ENCODE assay signal across 8 mouse cellular contexts in genomic region chr7:35553751-35554604, GRCm38 (mm10). TPM values are rescaled to one million over a fixed set of nuclear protein-coding genes. Genes with fewer than 3 reads are reported as not detected.
DNase-seq lines count a peak whose midpoint lies in the region; ATAC-seq and TF ChIP-seq lines count a peak whose summit lies in the region.

No protein-coding gene starts in this region.

- H3K4me3 ChIP-seq in limb, embryonic 14.5 days (replicated peaks; ENCODE audit: low read length), result peak overlapping the region; percentile 80

- peaks cover 8% of the 10 kb centered on the region; the same call in 1 of the 2 replicates for H3K36me3 ChIP-seq in limb, embryonic 14.5 days (ENCODE audit: control insufficient read depth, insufficient read depth, low read length)

- H3K4me2 ChIP-seq in limb, embryonic 14.5 days (replicated peaks; ENCODE audit: low read depth, low read length, severe bottlenecking), result peak overlapping the region; percentile 97

- H3K4me1 ChIP-seq in limb, embryonic 14.5 days (ENCODE audit: control insufficient read depth, insufficient read depth, low read length), result peaks cover 7% of the 10 kb centered on the region; the same call in 1 of the 2 replicates

- no peaks in the 10 kb centered on the region for H3K27me3 ChIP-seq in limb, embryonic 14.5 days (ENCODE audit: control insufficient read depth, insufficient read depth, low read length)

- ATAC-seq in limb, embryonic 14.5 days (ENCODE audit: low FRiP score, low read depth), result no peak

- H3K9me3 ChIP-seq in limb, embryonic 14.5 days (ENCODE audit: control insufficient read depth, low read length), result no peaks in the 10 kb centered on the region

- TF ChIP-seq POLR2A in limb, embryonic 14.5 days (IDR thresholded peaks at IDR 0.05; ENCODE audit: borderline replicate concordance, extremely low read depth, insufficient read depth, insufficient read length), result no peak

- peak; percentile 51 for DNase-seq in adrenal gland, postnatal 10 days
- no peak for DNase-seq in adrenal gland, postnatal 4 days (ENCODE audit: low spot score in 2 of 2)
- peak; percentile 25 for DNase-seq in adrenal gland, postnatal 25 days
- DNase-seq in fibroblast of lung, adult 2 months (ENCODE audit: low read depth), result peak; percentile 11
- DNase-seq in kidney, adult 11 months, result peak; percentile 21
- peak; percentile 25 for DNase-seq in limb, embryonic 14.5 days (ENCODE audit: low spot score)
- peak; percentile 64 for DNase-seq in naive thymus-derived CD4-positive, alpha-beta T cell, adult 2 months (ENCODE audit: low read depth)
- DNase-seq in thymus, postnatal 14 days, result peak; percentile 63

- H3K9ac ChIP-seq in limb, embryonic 14.5 days (ENCODE audit: low read depth, low read length, severe bottlenecking), result no peak overlapping the region

- no peak overlapping the region for H3K27ac ChIP-seq in limb, embryonic 14.5 days (replicated peaks; ENCODE audit: low read depth, low read length)

- 64% methylated on average over 10 of the region's 10 CpGs for WGBS in limb, embryonic 14.5 days

RNA-seq across cellular contexts. Expression of gene Nudt19, which starts 2.1 kb away (rescaled TPM):
- total RNA-seq in adrenal gland, postnatal 10 days (2021), result 10 to 100 TPM; 54.1 to 64.3 TPM
- total RNA-seq in adrenal gland, postnatal 4 days (2021), result 10 to 100 TPM; 58.7 to 59.8 TPM
- total RNA-seq in adrenal gland, postnatal 25 days (2021), result 54.7 and 63.0 TPM in 2 replicates
- polyA plus RNA-seq in limb, embryonic 14.5 days (2012; rRNA removed), result 19.8 and 25.8 TPM in 2 replicates
- polyA plus RNA-seq in limb, embryonic 14.5 days (2014; fragmentation: Nextera tagmentation; extraction: Ambion mirVana), result 48.5 and 49.0 TPM in 2 replicates

RNA-seq across cellular contexts. Expression of gene Tdrd12, which starts 16.4 kb away (rescaled TPM):
- under 1 TPM; 0.30 to 0.33 TPM for total RNA-seq in adrenal gland, postnatal 10 days (2021)
- under 1 TPM; 0.11 to 0.67 TPM for total RNA-seq in adrenal gland, postnatal 4 days (2021)
- total RNA-seq in adrenal gland, postnatal 25 days (2021), result 0.15 TPM in 1 of 2 replicates, not detected in the other
- polyA plus RNA-seq in limb, embryonic 14.5 days (2012; rRNA removed), result 0.14 and 0.63 TPM in 2 replicates
- 0.26 and 0.55 TPM in 2 replicates for polyA plus RNA-seq in limb, embryonic 14.5 days (2014; fragmentation: Nextera tagmentation; extraction: Ambion mirVana)

RNA-seq across cellular contexts. Expression of gene Rgs9bp, which starts 31.4 kb away (rescaled TPM):
- under 1 TPM; 0.51 to 0.88 TPM for total RNA-seq in adrenal gland, postnatal 10 days (2021)
- total RNA-seq in adrenal gland, postnatal 4 days (2021), result under 1 TPM; 0.34 to 0.39 TPM
- total RNA-seq in adrenal gland, postnatal 25 days (2021), result 0.39 and 0.76 TPM in 2 replicates
- 1.4 and 1.5 TPM in 2 replicates for polyA plus RNA-seq in limb, embryonic 14.5 days (2012; rRNA removed)
- polyA plus RNA-seq in limb, embryonic 14.5 days (2014; fragmentation: Nextera tagmentation; extraction: Ambion mirVana), result 0.99 and 1.1 TPM in 2 replicates

RNA-seq across cellular contexts. Expression of gene Ankrd27, which starts 32.1 kb away (rescaled TPM):
- total RNA-seq in adrenal gland, postnatal 10 days (2021), result 10 to 100 TPM; 30.1 to 35.3 TPM
- total RNA-seq in adrenal gland, postnatal 4 days (2021), result 10 to 100 TPM; 31.8 to 33.8 TPM
- total RNA-seq in adrenal gland, postnatal 25 days (2021), result 27.9 and 33.3 TPM in 2 replicates
- polyA plus RNA-seq in limb, embryonic 14.5 days (2012; rRNA removed), result 50.8 and 52.2 TPM in 2 replicates
- polyA plus RNA-seq in limb, embryonic 14.5 days (2014; fragmentation: Nextera tagmentation; extraction: Ambion mirVana), result 45.8 and 47.6 TPM in 2 replicates

Comparison
In these comparisons a context has a peak if more than half of its experiments do, and no peak if none do; other contexts are left out.
1. DNase-seq: peak in adrenal gland, postnatal 10 days (single experiment), adrenal gland, postnatal 25 days (single experiment), fibroblast of lung, adult 2 months (single experiment), kidney, adult 11 months (single experiment), limb, embryonic 14.5 days (single experiment), naive thymus-derived CD4-positive, alpha-beta T cell, adult 2 months (single experiment) and thymus, postnatal 14 days (single experiment); none in adrenal gland, postnatal 4 days (0 of 2).